In genomic region chr7:25893159-25893558, GRCm38 (mm10) we compare ENCODE assay signal across 18 mouse cellular contexts. TPM values are rescaled to one million over a fixed set of nuclear protein-coding genes. Genes with fewer than 3 reads are reported as not detected.
"Had no signal": no experiment of that assay in that cellular context is flagged by ENCODE, and none has a peak within 500 bp of the region (broad histone marks: within the 10 kb centered on the region; RNA-seq: fewer than 3 reads in every experiment).

No protein-coding gene starts in this region.

- H3K4me1 ChIP-seq: liver, embryonic 15.5 days; midbrain, embryonic 10.5 days; midbrain, embryonic 12.5 days; neural tube, embryonic 12.5 days had no signal

- H3K9me3 ChIP-seq: liver, embryonic 15.5 days; midbrain, embryonic 10.5 days; midbrain, embryonic 12.5 days; neural tube, embryonic 12.5 days had no signal

- H3K9ac ChIP-seq: liver, embryonic 15.5 days; lung, embryonic 14.5 days; midbrain, embryonic 12.5 days; neural tube, embryonic 12.5 days had no signal

- H3K27ac ChIP-seq: liver, embryonic 15.5 days; midbrain, embryonic 10.5 days; midbrain, embryonic 12.5 days; neural tube, embryonic 12.5 days had no signal

- H3K4me2 ChIP-seq: liver, embryonic 15.5 days; lung, embryonic 14.5 days; midbrain, embryonic 12.5 days; neural tube, embryonic 12.5 days had no signal

- H3K4me3 ChIP-seq: liver, embryonic 15.5 days; midbrain, embryonic 10.5 days; midbrain, embryonic 12.5 days; neural tube, embryonic 12.5 days had no signal

- H3K27me3 ChIP-seq: liver, embryonic 15.5 days; midbrain, embryonic 12.5 days; neural tube, embryonic 12.5 days had no signal

- DNase-seq: lung, adult 18-20 months; lung, embryonic 14.5 days; lung, postnatal 14 days; lung, postnatal 4 days; midbrain, embryonic 14.5 days; right cerebral cortex, postnatal 14 days; thymus, adult 18-20 months; thymus, postnatal 14 days; thymus, postnatal 36 days had no signal

- ATAC-seq: midbrain, embryonic 16.5 days had no signal

- H3K36me3 ChIP-seq: liver, embryonic 15.5 days; midbrain, embryonic 10.5 days; midbrain, embryonic 12.5 days; neural tube, embryonic 12.5 days had no signal

RNA-seq across cellular contexts. Expression of gene Cyp2b10, which starts 4.3 kb away (rescaled TPM):
- total RNA-seq: megakaryocyte, adult 5-6 weeks; megakaryocyte-erythroid progenitor cell, adult 5-6 weeks had no signal
- polyA plus RNA-seq: lung, embryonic 14.5 days; midbrain, embryonic 10.5 days; midbrain, embryonic 12.5 days; midbrain, embryonic 14.5 days; midbrain, embryonic 16.5 days; neural tube, embryonic 12.5 days; neural tube, embryonic 14.5 days; stomach, embryonic 14.5 days had no signal
